Mouse (Mus musculus) kidney, embryonic 16.5 days (tissue): Measurements from ENCODE around the gene Dnah9. TPM values are rescaled to one million over a fixed set of nuclear protein-coding genes. Genes with fewer than 3 reads are reported as not detected.
A peak's percentile ranks its signal among the peaks of the same experiment; 100 is the strongest.

Experiments used
- ATAC-seq: fragments of 200-750 bp; cut with Nextera tagmentation; 2 replicates; pipeline ENCODE4 v1.8.0; 2017; ENCODE audit warnings: moderate TSS enrichment; ENCODE audit not compliant: low FRiP score, low TSS enrichment
- H3K27ac ChIP-seq: fragments of 300-500 bp; sonication (generic); 2 replicates; pipeline ENCODE4 v1.5.1; 2014; ENCODE audit warnings: low read length
- H3K27me3 ChIP-seq: fragments of 300-500 bp; sonication (generic); 2 replicates; pipeline ENCODE4 v1.6.1; 2014; ENCODE audit warnings: low read length, control low read depth, mixed read lengths; ENCODE audit not compliant: insufficient read depth
- H3K36me3 ChIP-seq: fragments of 300-500 bp; sonication (generic); 2 replicates; pipeline ENCODE4 v1.6.1; 2014; ENCODE audit warnings: low read length, control low read depth, mixed read lengths; ENCODE audit not compliant: insufficient read depth
- H3K4me1 ChIP-seq: fragments of 300-500 bp; sonication (generic); 2 replicates; pipeline ENCODE4 v1.6.1; 2014; ENCODE audit warnings: low read length, control low read depth, mixed read lengths; ENCODE audit not compliant: insufficient read depth
- H3K4me2 ChIP-seq: fragments of 300-500 bp; sonication (generic); replicated peaks from 2 replicates; pipeline ENCODE4 v1.6.1; 2014; ENCODE audit warnings: low read depth, low read length
- H3K4me3 ChIP-seq: fragments of 300-500 bp; sonication (generic); 2 replicates; pipeline ENCODE4 v1.5.1; 2014; ENCODE audit warnings: mild to moderate bottlenecking, low read length
- H3K9ac ChIP-seq: fragments of 300-500 bp; sonication (generic); replicated peaks from 2 replicates; pipeline ENCODE4 v1.6.1; 2014; ENCODE audit warnings: low read length
- H3K9me3 ChIP-seq: fragments of 300-500 bp; sonication (generic); 2 replicates; pipeline ENCODE4 v1.6.1; 2016; ENCODE audit warnings: low read length, control low read depth
- WGBS: fragments of 180-500 bp; shearing (Covaris S2); extraction: QIAGEN DNeasy Blood & Tissue Kit; methylation state at CpG from one replicate; pipeline ENCODE4 v1.1.7; 2014; 5-methylcytosine and 5-hydroxymethylcytosine counted together
- polyA plus RNA-seq: library from polyadenylated mRNA; unstranded; fragments of >200 nt; fragmentation: Nextera tagmentation; extraction: Ambion mirVana; gene quantifications from 2 replicates; pipeline ENCODE4 v1.2.1, GENCODE M21; 2015

Dnah9 gene
- polyA plus RNA-seq, 1 experiment from 2014 or later = 0.05 TPM

DNA sequence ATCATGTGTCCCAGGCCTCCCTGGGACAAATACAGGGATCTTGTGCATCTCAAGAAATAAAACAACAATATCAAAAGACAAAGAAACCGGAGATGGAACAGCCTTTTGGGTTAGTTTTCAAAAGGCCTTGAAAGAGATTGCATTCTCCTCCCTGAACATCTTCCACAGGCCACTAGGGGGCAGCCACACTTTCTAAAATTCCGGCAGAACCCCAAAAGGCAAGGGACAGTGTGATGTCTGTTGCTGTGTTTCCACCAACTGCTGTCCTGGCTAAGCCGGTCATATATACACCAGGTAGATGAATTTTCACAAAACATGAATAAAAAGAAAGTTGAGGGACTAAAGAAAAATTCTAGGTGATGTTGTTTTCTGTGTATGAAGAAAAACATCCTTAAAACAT is 46.3 kb downstream of the Dnah9 start:
- no peak overlapping the region for H3K4me2 ChIP-seq
- H3K27me3 ChIP-seq = no peaks in the 10 kb centered on the region
- H3K27ac ChIP-seq = no peak overlapping the region
- no peaks in the 10 kb centered on the region for H3K36me3 ChIP-seq
- H3K4me1 ChIP-seq = no peaks in the 10 kb centered on the region
- WGBS = 22% methylated on average over 3 of the region's 3 CpGs
- no peak for ATAC-seq
- no peaks in the 10 kb centered on the region for H3K9me3 ChIP-seq
- no peak overlapping the region for H3K9ac ChIP-seq
- no peak overlapping the region for H3K4me3 ChIP-seq

DNA sequence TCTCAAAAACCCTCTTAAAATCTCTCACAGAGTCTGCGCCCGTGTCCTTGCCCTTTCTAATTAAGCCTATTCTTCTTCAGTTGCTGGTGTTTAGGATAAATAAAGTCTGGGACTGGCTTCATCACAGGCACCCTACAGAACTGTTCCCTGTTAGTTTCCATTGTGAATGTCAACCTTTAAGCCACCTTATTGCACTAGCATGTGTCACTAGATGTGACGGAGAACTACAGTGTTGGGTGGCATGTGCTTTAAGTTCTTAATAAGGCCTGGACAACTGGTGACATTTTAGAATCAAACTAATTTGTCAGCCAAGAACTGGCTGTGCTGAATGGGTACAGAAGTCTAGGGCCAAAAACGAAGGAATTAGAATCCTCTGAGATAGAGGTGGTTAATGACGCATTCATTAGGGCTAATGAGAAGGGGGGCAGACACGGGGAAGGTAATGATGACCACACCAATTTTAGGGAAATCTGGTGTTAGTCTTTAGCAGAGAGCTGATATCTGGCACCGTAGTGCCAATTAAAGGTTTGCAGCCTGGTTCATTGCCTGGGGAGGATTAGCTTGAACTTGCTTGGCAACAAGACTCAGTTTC is 84.6 kb downstream of the Dnah9 start:
- ATAC-seq = no peak
- no peak overlapping the region for H3K4me2 ChIP-seq
- no peaks in the 10 kb centered on the region for H3K27me3 ChIP-seq
- no peaks in the 10 kb centered on the region for H3K4me1 ChIP-seq
- WGBS = 69% methylated on average over 7 of the region's 7 CpGs
- no peak overlapping the region for H3K9ac ChIP-seq
- H3K36me3 ChIP-seq = no peaks in the 10 kb centered on the region
- no peak overlapping the region for H3K4me3 ChIP-seq
- no peak overlapping the region for H3K27ac ChIP-seq
- H3K9me3 ChIP-seq = no peaks in the 10 kb centered on the region

DNA sequence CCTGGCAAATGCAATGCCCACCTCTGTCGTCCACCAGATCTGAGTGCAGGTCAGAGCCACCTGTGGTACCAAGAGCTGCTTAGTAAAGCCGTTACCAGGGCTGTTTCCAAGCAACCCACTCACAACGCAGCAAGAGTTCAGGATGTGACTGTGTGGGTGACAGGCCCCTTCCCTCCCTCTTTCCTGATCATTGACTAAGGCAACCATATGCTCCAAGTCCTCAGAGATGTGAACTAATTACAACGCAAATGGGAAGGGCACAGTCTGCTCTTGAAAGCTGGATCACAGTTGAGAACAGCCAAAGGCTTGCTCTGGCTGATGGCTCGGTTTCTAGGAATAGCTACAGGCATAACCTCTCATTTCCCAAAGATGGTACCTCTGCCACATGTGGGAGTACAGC is 95.4 kb downstream of the Dnah9 start:
- Histone ChIP-seq H3K9me3 (no peaks in the 10 kb centered on the region), H3K36me3 (no peaks in the 10 kb centered on the region), H3K4me3 (no peak overlapping the region), H3K9ac (no peak overlapping the region), H3K4me2 (no peak overlapping the region), H3K4me1 (no peaks in the 10 kb centered on the region), H3K27me3 (no peaks in the 10 kb centered on the region), H3K27ac (no peak overlapping the region)
- 69% methylated on average over 5 of the region's 5 CpGs for WGBS
- ATAC-seq = no peak

DNA sequence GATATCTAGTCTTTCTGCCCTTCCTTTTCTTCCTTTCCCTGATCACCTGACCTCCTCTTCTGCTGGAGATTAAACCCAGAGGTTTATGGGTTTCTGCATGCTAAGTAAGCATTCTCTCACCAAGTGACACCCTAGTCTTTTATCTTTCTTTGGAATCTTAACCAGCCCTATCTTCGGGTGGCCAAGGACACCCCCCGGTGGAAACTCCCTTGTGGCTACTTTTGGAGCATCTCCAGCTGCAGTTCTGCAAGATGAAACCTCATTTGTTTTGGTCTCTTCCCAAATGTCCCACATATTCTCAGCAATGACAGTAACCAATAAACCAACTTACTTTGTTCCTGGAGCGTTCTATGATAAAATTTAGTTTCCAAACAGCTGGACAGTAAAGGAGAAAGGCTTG is 109.4 kb downstream of the Dnah9 start:
- Histone ChIP-seq H3K9me3 (peaks cover 6% of the 10 kb centered on the region; the same call in 1 of the 2 replicates), H3K9ac (no peak overlapping the region), H3K4me3 (no peak overlapping the region), H3K27me3 (no peaks in the 10 kb centered on the region), H3K27ac (no peak overlapping the region), H3K4me1 (no peaks in the 10 kb centered on the region), H3K4me2 (no peak overlapping the region), H3K36me3 (no peaks in the 10 kb centered on the region)
- 38% methylated on average over 3 of the region's 3 CpGs for WGBS
- ATAC-seq = no peak

DNA sequence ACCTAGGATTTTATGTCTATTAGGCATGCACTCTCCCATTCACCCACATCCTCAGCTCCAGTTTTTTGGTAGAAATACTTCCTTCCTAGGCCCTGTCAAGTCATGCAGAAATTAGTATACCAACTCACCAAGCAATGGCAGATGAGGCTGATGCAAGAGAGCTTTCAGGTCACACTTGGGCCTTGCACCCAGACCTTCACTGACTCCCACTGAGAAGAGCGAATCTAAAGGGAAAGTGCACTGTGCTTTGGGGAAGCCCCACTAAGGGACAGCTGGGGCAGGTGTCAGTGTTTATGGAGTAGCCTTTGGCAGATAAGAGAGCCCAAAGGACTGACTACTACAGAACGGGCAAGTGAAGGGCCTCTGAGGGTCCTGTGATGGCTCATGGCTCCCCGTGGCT is 117.1 kb downstream of the Dnah9 start:
- 91% methylated on average over 3 of the region's 3 CpGs for WGBS
- H3K9me3 ChIP-seq = no peaks in the 10 kb centered on the region
- no peak overlapping the region for H3K9ac ChIP-seq

DNA sequence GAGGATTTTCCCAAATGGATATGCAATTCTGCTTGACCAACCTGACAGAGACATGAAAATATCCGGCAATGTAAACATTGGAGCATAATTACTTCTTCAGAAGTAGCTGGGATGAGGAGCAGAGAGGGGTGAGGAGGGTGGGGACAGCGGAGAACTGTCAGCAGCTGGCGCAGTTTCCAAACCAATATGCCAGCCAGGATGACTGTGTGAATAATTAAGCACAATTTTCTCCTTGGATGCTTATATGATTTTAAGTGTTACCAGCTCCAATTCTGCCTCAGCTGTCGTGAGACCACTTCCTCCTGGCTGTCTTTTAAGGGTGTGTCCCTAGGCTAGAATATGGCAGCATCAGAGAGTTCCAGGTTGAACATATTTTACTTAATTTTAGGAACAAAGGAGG is 119.2 kb downstream of the Dnah9 start:
- Histone ChIP-seq H3K4me2 (no peak overlapping the region), H3K36me3 (no peaks in the 10 kb centered on the region), H3K4me3 (no peak overlapping the region), H3K9ac (no peak overlapping the region), H3K9me3 (no peaks in the 10 kb centered on the region), H3K27ac (no peak overlapping the region), H3K4me1 (peaks cover 14% of the 10 kb centered on the region; the same call in 1 of the 2 replicates), H3K27me3 (no peaks in the 10 kb centered on the region)
- ATAC-seq = no peak
- 83% methylated on average over 4 of the region's 4 CpGs for WGBS

More for the DNA sequence above, 117.1 kb downstream of the Dnah9 start:
- Histone ChIP-seq H3K27ac (no peak overlapping the region), H3K4me1 (peaks cover 12% of the 10 kb centered on the region; the same call in 1 of the 2 replicates), H3K4me3 (no peak overlapping the region), H3K4me2 (no peak overlapping the region), H3K27me3 (no peaks in the 10 kb centered on the region), H3K36me3 (no peaks in the 10 kb centered on the region)
- ATAC-seq = no peak

DNA sequence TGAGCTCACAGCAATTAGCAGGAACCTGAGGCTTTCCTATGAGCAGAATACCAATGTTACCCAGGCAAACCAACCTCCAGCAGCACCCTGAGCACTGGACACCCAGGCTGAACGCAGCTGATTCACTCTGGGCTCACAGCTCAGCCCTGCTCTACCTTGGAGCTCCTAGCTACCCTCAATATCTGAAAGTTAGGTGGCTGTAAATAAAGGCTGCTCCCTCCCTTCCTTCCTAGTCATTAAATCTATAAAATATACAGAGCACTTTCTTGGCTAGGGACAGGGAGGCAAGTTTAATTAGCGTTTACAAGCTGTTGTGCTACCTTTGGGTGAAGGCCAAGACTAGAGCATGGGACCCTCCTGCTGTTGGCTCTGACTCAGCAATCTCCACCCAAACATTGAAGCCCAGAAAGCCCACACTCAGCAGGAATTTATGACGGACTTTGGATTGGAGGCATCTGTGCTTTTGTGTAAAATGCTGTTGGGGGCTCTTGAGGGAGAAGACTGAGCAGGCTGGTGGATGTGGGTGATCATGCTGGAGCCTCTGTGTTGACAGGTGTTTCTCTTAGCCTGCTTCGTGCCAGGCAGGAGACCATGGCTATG is 121.7 kb downstream of the Dnah9 start:
- Histone ChIP-seq H3K4me3 (no peak overlapping the region), H3K9ac (no peak overlapping the region), H3K36me3 (no peaks in the 10 kb centered on the region), H3K4me2 (no peak overlapping the region), H3K9me3 (no peaks in the 10 kb centered on the region), H3K27ac (no peak overlapping the region; the same call in 1 of the 2 replicates), H3K27me3 (no peaks in the 10 kb centered on the region), H3K4me1 (peaks cover 23% of the 10 kb centered on the region; the same call in 1 of the 2 replicates)
- WGBS = 40% methylated on average over 4 of the region's 4 CpGs
- peak; percentile 73 for ATAC-seq

DNA sequence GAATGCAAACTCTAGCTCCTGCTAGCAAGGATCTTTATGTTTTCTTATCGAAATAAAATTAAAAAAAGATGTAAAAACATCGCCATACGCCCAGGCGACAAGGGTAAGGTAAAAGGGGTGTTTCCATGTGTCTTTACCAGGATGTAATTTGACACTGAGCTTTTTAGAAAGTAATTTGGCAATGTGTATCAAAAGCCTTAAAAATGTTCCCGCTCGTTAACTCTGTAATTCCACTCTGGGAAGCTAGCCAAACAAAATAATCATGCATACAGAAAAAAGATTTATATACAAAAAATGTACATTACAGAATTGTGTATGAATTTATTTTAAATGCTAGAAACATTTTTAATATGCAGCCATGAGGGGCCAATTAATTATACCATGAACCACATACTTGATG is 124.7 kb downstream of the Dnah9 start:
- 24% methylated on average over 6 of the region's 6 CpGs for WGBS
- no peak for ATAC-seq
- no peak overlapping the region for H3K9ac ChIP-seq
- H3K36me3 ChIP-seq = no peaks in the 10 kb centered on the region
- peak overlapping the region; percentile 69; the same call in 1 of the 2 replicates for H3K27ac ChIP-seq
- H3K4me1 ChIP-seq = peaks cover 23% of the 10 kb centered on the region; the same call in 1 of the 2 replicates
- H3K4me2 ChIP-seq = peak overlapping the region; percentile 32; the same call in 1 of the 2 replicates
- no peaks in the 10 kb centered on the region for H3K27me3 ChIP-seq
- H3K9me3 ChIP-seq = no peaks in the 10 kb centered on the region
- H3K4me3 ChIP-seq = no peak overlapping the region

DNA sequence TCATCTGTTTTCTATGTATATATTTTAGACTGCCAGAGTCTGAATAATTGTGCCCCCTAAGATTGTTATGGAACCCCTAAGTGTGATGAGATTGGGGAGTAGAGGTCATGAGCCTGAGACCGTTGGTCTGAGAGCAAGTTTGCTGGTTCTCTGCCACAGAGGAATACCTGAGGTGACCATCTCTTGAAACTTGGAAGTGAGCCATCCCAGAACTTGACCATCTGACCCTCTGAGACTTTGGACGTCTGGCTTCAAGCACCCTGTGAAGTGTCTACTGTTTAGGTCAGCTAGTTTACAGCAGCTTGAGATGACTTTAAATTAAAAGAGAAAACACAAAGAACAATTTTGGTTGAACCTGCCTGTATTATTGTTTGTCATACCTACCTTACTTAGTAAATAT is 125.8 kb downstream of the Dnah9 start:
- Histone ChIP-seq H3K27me3 (no peaks in the 10 kb centered on the region), H3K4me3 (no peak overlapping the region), H3K4me2 (no peak overlapping the region), H3K4me1 (peaks cover 20% of the 10 kb centered on the region; the same call in 1 of the 2 replicates), H3K9me3 (no peaks in the 10 kb centered on the region), H3K27ac (no peak overlapping the region), H3K9ac (no peak overlapping the region), H3K36me3 (no peaks in the 10 kb centered on the region)
- no peak for ATAC-seq
- WGBS = 61% methylated on average over 2 of the region's 2 CpGs

DNA sequence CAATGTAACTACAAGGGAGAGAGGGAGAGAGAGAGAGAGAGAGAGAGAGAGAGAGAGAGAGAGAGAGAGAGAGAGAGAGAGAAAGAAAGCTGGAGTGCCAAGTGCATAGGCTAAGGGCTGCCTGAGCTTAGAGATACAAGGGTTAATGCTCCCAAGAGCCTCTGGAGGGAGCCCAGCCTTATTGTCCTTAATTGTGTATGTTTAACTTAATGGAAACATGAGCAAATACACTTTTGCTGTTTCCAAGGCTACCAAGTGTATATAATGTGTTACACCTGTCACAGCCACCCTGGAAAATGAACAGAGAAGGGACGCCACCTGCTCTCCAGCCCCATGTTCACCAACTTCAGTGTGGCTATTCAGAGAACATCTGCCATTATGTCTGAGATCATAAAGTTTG is 142.6 kb downstream of the Dnah9 start:
- ATAC-seq = no peak
- 92% methylated on average over 1 of the region's 1 CpGs for WGBS
- no peaks in the 10 kb centered on the region for H3K4me1 ChIP-seq
- H3K4me2 ChIP-seq = no peak overlapping the region
- no peaks in the 10 kb centered on the region for H3K27me3 ChIP-seq
- H3K4me3 ChIP-seq = no peak overlapping the region
- no peaks in the 10 kb centered on the region for H3K9me3 ChIP-seq
- no peaks in the 10 kb centered on the region for H3K36me3 ChIP-seq
- H3K27ac ChIP-seq = no peak overlapping the region
- H3K9ac ChIP-seq = no peak overlapping the region
